Mouse (Mus musculus) forebrain, embryonic 10.5 days (tissue): ENCODE results near the gene Zdhhc17. TPM values are rescaled to one million over a fixed set of nuclear protein-coding genes. Genes with fewer than 3 reads are reported as not detected.

Experiments used
- DNase-seq: peaks from one replicate; pipeline ENCODE4 v3.0.0-alpha.2; 2017; ENCODE audit warnings: low spot score; ENCODE audit errors: extremely low spot score
- H3K27ac ChIP-seq: fragments of 300-500 bp; sonication (generic); 2 replicates; pipeline ENCODE4 v1.5.1; 2016; ENCODE audit warnings: mild to moderate bottlenecking
- H3K27me3 ChIP-seq: fragments of 300-500 bp; sonication (generic); 2 replicates; pipeline ENCODE4 v1.6.1; 2016; ENCODE audit warnings: mild to moderate bottlenecking; ENCODE audit not compliant: poor library complexity, severe bottlenecking
- H3K36me3 ChIP-seq: fragments of 300-500 bp; sonication (generic); replicated peaks from 2 replicates; pipeline ENCODE4 v1.6.1; 2016; ENCODE audit warnings: mild to moderate bottlenecking, moderate library complexity
- H3K4me1 ChIP-seq: fragments of 300-500 bp; sonication (generic); 2 replicates; pipeline ENCODE4 v1.6.1; 2016
- H3K4me3 ChIP-seq: fragments of 300-500 bp; sonication (generic); 2 replicates; pipeline ENCODE4 v1.5.1; 2016; ENCODE audit warnings: mild to moderate bottlenecking, moderate library complexity
- H3K9me3 ChIP-seq: fragments of 300-500 bp; sonication (generic); 2 replicates; pipeline ENCODE4 v1.6.1; 2016; ENCODE audit warnings: mild to moderate bottlenecking, moderate library complexity
- WGBS: fragments of 180-500 bp; shearing (Covaris S2); methylation state at CpG from one replicate; pipeline ENCODE4 v1.1.7; 2016; 5-methylcytosine and 5-hydroxymethylcytosine counted together
- polyA plus RNA-seq: library from polyadenylated mRNA; unstranded; fragments of >200 nt; fragmentation: Nextera tagmentation; extraction: Ambion mirVana; gene quantifications from 2 replicates; pipeline ENCODE4 v1.2.1, GENCODE M21; 2016

The Zdhhc17 gene
- polyA plus RNA-seq, 1 experiment from 2014 or later, result 26.7 TPM

DNA sequence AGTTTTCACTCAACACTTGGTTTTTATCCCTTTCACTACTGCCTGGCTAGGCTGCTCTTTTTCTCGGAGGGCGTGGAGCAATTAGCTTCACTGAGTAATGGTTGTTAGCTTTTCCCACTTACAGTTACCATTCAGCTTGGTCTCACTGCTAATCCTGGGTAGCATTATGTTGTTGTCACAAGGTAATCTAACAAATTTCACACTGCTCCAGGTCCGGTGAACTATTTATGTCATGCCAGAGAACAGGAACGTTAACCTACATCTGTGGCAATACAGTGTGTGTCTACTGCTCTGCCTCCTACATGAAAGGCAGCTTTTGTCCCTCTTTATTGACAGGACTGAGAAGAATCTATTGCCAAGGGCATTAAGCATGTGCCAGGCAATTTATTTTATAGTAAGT lies 14.8 kb upstream of the Zdhhc17 start:
- WGBS, result 90% methylated on average over 4 of the region's 4 CpGs
- 0 out of 2 replicates have a peak, but pooled peaks cover 7% of the 10 kb centered on the region for H3K9me3 ChIP-seq
- no peak for DNase-seq
- H3K27ac ChIP-seq, result no peak overlapping the region
- no peak overlapping the region for H3K4me3 ChIP-seq
- H3K4me1 ChIP-seq, result peaks cover 5% of the 10 kb centered on the region; the same call in 1 of the 2 replicates
- H3K36me3 ChIP-seq, result no peaks in the 10 kb centered on the region
- no peaks in the 10 kb centered on the region for H3K27me3 ChIP-seq

DNA sequence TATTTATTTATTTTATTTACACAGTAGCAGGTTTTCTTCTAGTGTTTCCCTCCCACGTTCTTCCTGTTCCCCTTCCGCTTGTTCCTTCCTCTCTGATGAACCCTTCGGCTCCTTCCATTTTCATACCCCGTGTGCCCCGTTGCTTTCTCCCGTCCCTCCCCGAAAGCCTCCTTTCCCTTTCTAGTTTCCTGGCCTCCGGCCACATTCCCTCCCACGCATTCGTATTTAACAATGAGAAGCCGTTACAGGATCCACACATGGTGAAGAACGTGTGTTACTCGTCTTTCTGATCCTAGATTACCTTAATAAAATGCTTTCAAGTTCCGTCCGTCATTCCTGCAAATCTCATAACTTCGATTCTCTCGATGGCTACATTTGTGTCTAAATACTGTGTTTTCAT lies 4.5 kb upstream of the Zdhhc17 start:
- no peak for DNase-seq
- Histone ChIP-seq H3K4me1 (peaks cover 21% of the 10 kb centered on the region), H3K36me3 (no peaks in the 10 kb centered on the region), H3K4me3 (no peak overlapping the region), H3K27ac (no peak overlapping the region), H3K27me3 (peaks cover 11% of the 10 kb centered on the region; the same call in 1 of the 2 replicates), H3K9me3 (peaks cover 7% of the 10 kb centered on the region)
- WGBS, result 90% methylated on average over 17 of the region's 17 CpGs

DNA sequence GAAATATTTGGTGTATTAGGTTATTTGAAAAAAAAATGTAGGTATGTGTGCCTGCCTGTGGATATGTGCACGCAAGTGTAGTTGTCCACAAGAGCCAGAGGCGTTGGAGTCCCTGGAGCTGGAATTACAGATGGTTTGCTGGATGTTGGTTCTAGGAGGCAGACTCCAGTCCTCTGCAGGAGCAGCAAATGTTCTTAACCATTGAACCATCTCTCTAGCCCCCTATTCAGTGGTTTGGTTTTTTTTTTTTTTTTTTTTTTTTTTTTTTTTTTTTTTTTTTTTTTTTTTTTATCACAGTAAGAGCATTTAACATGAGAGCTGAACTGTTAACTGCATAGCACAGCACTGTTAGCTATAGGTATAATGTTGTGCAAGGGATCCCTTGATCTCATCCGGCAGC lies 3.3 kb upstream of the Zdhhc17 start:
- 90% methylated on average over 3 of the region's 3 CpGs for WGBS
- no peak overlapping the region for H3K4me3 ChIP-seq
- no peak for DNase-seq

DNA sequence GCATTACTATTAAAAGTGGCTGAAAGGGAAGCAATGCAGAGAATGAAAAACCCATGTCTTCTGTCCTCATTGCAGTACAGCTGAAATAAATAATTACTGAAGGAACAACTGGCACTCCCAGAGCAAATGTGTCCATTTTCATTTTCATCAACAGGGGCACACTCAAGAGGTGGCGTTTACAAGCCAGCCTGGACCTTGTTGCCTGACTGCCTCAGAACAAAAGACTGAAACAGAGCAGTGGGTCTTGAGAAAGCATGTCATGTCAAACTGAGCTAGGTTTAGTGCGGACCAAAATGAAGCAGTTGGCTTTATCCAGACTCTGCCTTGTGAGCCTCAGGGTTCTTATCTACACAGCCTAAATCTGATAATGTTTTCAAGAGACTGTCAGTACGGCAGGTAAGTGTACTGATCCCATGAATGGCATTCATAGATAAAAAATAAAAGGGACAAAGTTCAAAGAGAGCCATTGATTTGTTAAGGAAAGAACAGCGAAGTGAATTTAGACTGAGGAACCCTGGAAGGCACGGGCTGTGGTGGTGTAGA lies 2.6 kb upstream of the Zdhhc17 start:
- WGBS, result 47% methylated on average over 5 of the region's 5 CpGs
- no peak overlapping the region for H3K27ac ChIP-seq

More for the DNA sequence above, 3.3 kb upstream of the Zdhhc17 start:
- H3K27ac ChIP-seq, result no peak overlapping the region
- H3K27me3 ChIP-seq, result peaks cover 11% of the 10 kb centered on the region; the same call in 1 of the 2 replicates
- H3K4me1 ChIP-seq, result peaks cover 25% of the 10 kb centered on the region
- H3K36me3 ChIP-seq, result no peaks in the 10 kb centered on the region
- peaks cover 7% of the 10 kb centered on the region for H3K9me3 ChIP-seq

DNA sequence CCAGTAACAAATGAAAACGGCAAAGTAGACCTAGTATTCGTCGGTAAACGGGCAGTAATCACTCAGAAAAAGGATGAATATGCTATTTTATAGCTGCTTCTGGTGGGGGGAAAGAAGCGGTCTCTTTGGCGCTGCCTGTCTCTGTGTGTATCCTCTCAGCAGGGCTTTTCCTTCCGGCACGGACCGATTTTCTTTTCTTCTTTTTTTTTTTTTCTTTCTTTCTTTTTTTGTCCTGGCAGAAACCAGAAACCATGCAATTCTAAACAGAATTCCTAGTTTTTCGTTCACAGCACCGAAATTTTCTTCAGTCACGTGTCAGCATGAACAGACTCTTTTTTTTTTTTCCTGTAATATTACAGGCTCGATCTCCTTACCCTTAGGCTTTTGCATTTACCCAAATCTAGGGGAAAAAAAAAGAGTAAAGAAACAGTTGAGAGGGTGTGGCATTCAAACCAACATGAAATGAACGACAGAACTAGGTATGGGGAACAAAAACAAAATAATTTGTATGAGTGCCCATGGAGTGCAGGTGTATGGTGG lies 1.4 kb upstream of the Zdhhc17 start:
- H3K27ac ChIP-seq, result peak overlapping the region; percentile 100
- 4% methylated on average over 14 of the region's 14 CpGs for WGBS
- no peaks in the 10 kb centered on the region for H3K36me3 ChIP-seq
- peaks cover 35% of the 10 kb centered on the region for H3K4me1 ChIP-seq
- peak overlapping the region; percentile 94 for H3K4me3 ChIP-seq
- H3K27me3 ChIP-seq, result peaks cover 11% of the 10 kb centered on the region; the same call in 1 of the 2 replicates
- H3K9me3 ChIP-seq, result peaks cover 7% of the 10 kb centered on the region; the same call in 1 of the 2 replicates
- DNase-seq, result no peak

More for the DNA sequence above, 2.6 kb upstream of the Zdhhc17 start:
- no peak for DNase-seq
- Histone ChIP-seq H3K36me3 (no peaks in the 10 kb centered on the region), H3K4me3 (no peak overlapping the region), H3K4me1 (peaks cover 32% of the 10 kb centered on the region), H3K9me3 (peaks cover 7% of the 10 kb centered on the region), H3K27me3 (peaks cover 11% of the 10 kb centered on the region; the same call in 1 of the 2 replicates)

DNA sequence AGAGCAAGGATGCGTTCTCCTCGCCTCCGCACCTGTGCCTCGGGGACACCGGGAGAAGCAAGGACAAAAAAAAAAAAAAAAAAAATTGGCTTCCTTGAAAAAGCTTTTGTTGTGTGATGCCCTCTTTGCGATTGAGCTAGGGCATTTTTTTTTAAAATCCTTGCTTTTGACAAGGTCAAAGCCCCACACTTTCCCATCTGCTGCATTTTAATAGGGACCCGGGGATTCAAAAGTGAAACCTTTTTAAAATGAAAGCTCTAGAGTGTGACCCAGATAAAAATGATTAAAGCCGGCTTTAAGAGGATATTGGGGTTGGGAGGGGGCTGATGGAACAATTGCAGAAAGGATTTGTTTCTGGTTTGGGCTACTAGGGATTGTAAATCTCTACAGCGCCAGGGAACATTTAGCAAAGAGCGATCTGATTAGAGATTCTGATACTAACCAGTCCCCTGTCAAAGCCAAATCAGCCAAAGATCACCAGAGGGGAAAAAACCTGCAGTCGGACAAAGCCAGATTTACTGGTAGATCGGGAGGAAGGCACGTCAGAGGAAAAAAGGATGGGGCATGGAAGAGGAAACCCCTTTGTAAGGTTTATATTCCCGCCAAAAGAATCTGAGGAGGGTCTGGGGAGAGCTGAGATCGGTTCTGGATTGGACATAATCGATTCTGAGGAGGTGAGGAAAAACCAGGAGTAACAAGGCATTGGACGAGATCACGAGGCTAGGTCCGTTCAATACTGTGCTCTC lies 713 bp upstream of the Zdhhc17 start:
- Histone ChIP-seq H3K4me3 (peak overlapping the region; percentile 94), H3K27me3 (peaks cover 11% of the 10 kb centered on the region; the same call in 1 of the 2 replicates), H3K9me3 (peaks cover 7% of the 10 kb centered on the region; the same call in 1 of the 2 replicates), H3K4me1 (peaks cover 35% of the 10 kb centered on the region), H3K36me3 (no peaks in the 10 kb centered on the region), H3K27ac (peak overlapping the region; percentile 100)
- peak; percentile 62 for DNase-seq
- under 1% methylated on average over 19 of the region's 19 CpGs for WGBS

DNA sequence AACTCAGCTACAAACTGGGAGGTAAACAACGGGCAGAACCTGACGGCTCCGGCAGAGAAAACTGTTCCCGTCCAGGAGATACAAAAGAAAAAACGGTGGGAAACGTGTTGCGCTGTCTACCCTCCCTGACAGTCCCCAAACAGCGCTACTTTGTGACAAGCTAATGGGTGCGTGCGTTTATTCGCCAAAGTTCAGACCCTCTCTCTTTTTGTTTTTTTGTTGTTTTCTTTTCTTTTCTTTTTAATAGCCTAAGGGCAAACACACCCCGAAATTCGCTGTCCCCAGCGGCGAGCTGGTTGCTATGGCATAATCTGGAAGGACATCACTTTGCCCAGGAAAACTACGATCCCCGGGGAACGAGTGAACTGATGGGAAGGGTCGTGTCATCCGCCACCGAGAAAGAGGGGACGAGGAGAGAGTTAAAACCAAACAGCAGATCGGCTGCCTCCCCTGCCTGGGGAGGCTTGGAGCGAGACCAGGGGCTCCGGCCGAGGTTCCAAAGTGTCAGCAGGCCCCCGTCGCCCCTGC lies 763 bp downstream of the Zdhhc17 start:
- H3K27ac ChIP-seq, result peak overlapping the region; percentile 100
- H3K4me1 ChIP-seq, result peaks cover 35% of the 10 kb centered on the region
- peak overlapping the region; percentile 94 for H3K4me3 ChIP-seq
- no peak for DNase-seq
- H3K27me3 ChIP-seq, result peaks cover 11% of the 10 kb centered on the region; the same call in 1 of the 2 replicates
- WGBS, result under 1% methylated on average over 28 of the region's 28 CpGs
- H3K36me3 ChIP-seq, result peaks cover 2% of the 10 kb centered on the region; the same call in 1 of the 2 replicates
- no peaks in the 10 kb centered on the region for H3K9me3 ChIP-seq

DNA sequence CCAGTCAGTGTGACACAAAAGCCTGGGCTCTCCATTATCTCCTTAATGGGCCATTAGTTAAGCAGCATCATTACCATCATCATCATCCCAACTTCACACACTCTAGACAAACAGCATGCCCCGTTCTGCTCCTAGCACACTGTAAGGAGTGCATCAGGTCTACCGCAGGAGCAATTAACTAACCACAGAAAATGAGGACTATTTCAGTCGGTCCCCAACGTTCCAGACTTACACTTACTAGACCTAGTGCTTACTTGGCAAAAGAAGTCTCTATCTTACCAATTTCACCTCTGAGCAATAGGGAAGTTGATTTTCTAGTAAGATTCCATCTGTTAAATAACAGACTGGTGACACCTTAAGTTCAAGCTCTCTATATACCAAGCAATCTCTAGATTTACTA lies 2.3 kb downstream of the Zdhhc17 start:
- 87% methylated on average over 4 of the region's 4 CpGs for WGBS
- Histone ChIP-seq H3K36me3 (peaks cover 11% of the 10 kb centered on the region), H3K4me1 (peaks cover 34% of the 10 kb centered on the region), H3K9me3 (no peaks in the 10 kb centered on the region; the same call in 1 of the 2 replicates), H3K4me3 (no peak overlapping the region), H3K27ac (no peak overlapping the region), H3K27me3 (0 out of 2 replicates have a peak, but pooled peaks cover 5% of the 10 kb centered on the region)
- DNase-seq, result no peak

DNA sequence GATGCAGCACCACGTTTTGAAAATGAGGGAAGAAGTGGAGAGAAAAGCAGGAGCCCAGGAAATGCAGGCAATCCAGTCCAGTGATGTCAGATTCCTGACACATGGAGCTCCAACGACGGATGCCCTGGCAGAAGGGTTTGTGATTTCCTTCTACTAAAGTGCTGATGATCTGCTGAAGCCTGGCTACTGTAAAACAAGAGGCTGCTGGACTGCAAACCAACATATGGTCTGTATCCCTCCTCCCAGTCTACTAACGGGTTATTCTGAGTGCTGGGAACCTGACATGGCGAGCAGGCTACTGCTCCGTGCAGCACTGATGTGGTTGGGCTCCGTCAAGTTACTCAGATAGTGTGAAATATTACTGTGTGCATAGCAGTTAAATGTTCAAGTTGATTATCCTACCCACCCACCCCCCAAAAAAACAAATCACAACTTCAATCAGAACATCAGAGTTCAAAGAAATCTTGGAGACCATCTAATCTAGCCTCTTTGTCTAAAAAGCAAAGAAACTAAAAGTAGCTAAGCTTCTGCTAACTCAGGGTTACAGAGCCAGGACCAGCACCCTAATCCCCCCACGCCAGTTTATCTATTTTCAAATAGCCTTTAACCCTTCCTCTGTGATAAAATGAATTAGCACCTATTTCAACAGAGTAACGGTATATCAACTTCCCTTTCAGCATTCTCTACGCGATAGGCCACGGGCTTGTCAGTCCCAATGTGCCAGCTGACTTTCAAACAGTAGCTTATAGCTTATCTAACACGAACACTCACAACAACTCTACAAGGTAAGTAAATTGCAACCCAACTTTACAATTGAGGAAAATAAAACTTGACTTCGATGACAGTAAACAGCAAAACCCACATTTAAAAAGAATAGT lies 4.1 kb downstream of the Zdhhc17 start:
- Histone ChIP-seq H3K4me1 (peaks cover 18% of the 10 kb centered on the region), H3K27me3 (no peaks in the 10 kb centered on the region), H3K4me3 (no peak overlapping the region), H3K36me3 (peaks cover 11% of the 10 kb centered on the region), H3K27ac (no peak overlapping the region), H3K9me3 (no peaks in the 10 kb centered on the region; the same call in 1 of the 2 replicates)
- DNase-seq, result no peak
- 88% methylated on average over 14 of the region's 14 CpGs for WGBS

DNA sequence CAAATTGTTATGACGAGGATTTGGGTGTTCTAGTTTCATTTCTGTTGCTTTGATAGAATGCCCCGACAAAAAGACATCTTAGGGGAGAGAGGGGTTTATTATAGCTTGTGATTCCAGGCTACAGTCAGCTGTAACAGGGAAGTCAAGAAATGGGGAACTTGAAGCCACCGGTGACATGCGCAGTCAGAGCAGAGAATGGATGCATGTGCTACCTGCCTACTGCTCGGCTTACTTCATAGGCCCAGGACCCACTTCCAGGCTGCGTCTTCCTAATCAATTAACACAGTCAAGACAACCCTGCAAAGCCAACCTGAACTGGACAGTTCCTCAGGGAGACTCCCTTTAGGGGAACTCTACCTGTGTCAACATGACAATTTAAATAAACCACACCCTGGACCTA lies 5.7 kb downstream of the Zdhhc17 start:
- H3K27me3 ChIP-seq, result no peaks in the 10 kb centered on the region
- peaks cover 18% of the 10 kb centered on the region for H3K36me3 ChIP-seq
- no peak overlapping the region for H3K4me3 ChIP-seq
- DNase-seq, result no peak
- peaks cover 14% of the 10 kb centered on the region for H3K4me1 ChIP-seq
- no peaks in the 10 kb centered on the region; the same call in 1 of the 2 replicates for H3K9me3 ChIP-seq
- no peak overlapping the region for H3K27ac ChIP-seq
- 95% methylated on average over 6 of the region's 6 CpGs for WGBS

DNA sequence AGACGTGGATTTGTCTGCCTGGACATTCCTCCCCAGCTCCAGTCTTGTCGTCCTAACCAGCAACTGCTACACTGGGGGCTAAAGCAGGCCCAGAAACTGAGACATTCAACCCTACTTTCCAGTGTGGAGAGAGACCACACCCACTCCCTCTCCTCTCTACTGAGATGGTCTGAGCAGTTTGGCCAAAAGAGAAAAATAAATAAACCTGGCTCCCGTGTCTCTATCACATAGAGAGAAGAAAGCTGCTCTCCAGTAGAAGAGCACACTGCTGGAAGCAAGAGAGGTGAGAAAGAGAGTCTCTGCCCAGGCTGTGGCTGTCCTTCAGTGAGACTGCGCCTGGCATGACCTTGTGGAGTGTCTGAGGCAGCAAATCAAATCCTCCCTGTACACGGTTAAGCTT lies 10.7 kb downstream of the Zdhhc17 start:
- WGBS, result 92% methylated on average over 5 of the region's 5 CpGs
- Histone ChIP-seq H3K9me3 (no peaks in the 10 kb centered on the region; the same call in 1 of the 2 replicates), H3K4me1 (peaks cover 8% of the 10 kb centered on the region), H3K36me3 (peaks cover 18% of the 10 kb centered on the region), H3K27ac (no peak overlapping the region), H3K27me3 (no peaks in the 10 kb centered on the region), H3K4me3 (no peak overlapping the region)
- DNase-seq, result no peak

DNA sequence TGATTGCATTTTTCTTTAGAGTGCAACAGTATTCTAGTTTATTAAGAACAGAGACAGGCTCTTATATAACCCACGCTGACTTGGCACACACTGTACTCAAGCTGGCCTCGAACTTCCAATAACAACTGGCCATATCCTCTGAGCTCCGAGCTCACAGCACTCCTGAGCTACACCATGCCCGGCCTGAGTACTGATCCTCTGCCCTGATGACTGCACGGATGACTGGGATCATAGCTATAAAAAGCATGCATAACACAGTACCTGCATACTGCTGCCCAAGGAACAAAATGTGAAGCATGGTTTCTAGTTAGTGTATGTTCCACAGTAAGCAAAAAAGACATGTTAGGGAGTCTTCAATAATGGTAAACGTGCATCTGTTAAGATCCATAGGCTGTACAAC lies 12.8 kb downstream of the Zdhhc17 start:
- H3K4me1 ChIP-seq, result peaks cover 13% of the 10 kb centered on the region
- H3K9me3 ChIP-seq, result no peaks in the 10 kb centered on the region
- WGBS, result 94% methylated on average over 6 of the region's 6 CpGs
- no peak overlapping the region for H3K27ac ChIP-seq
- H3K27me3 ChIP-seq, result no peaks in the 10 kb centered on the region
- H3K36me3 ChIP-seq, result peaks cover 9% of the 10 kb centered on the region
- H3K4me3 ChIP-seq, result no peak overlapping the region
- no peak for DNase-seq
